Mouse (Mus musculus) thymus, adult 2 months (tissue): Measurements from ENCODE around the gene Enc1.

Source experiments
- CTCF ChIP-seq: fragments of 200-500 bp; IDR thresholded peaks from 2 replicates; pipeline ENCODE4 v1.5.1; 2012; ENCODE audit warnings: mild to moderate bottlenecking, control low read depth, low read length, moderate library complexity, borderline replicate concordance; ENCODE audit not compliant: control insufficient read depth, poor library complexity, insufficient read depth; ENCODE audit errors: extremely low read depth
- POLR2A ChIP-seq: fragments of 200-500 bp; IDR thresholded peaks from 2 replicates; pipeline ENCODE4 v1.6.1; 2012; ENCODE audit warnings: mild to moderate bottlenecking, low read length, control low read depth, moderate library complexity; ENCODE audit not compliant: control insufficient read depth, poor library complexity, insufficient read depth; ENCODE audit errors: extremely low read depth

GRCm38 (mm10) chr13:97270723-97271122, 29.8 kb downstream of the Enc1 start:
- no peak for TF ChIP-seq CTCF
- no peak for TF ChIP-seq POLR2A
